Mouse (Mus musculus): Measurements from ENCODE around the gene Alppl2. TPM values are rescaled to one million over a fixed set of nuclear protein-coding genes. Genes with fewer than 3 reads are reported as not detected.

The Alppl2 gene
- total and polyA plus RNA-seq, 3 experiments, result not detected

GRCm38 (mm10) chr1:87050072-87050471, 39.7 kb downstream of the Alppl2 start:
- no peak for DNase-seq

- peak; percentile 77 for DNase-seq
Observed at GRCm38 (mm10) chr1:87041814-87042438, 47.8 kb downstream of the Alppl2 start.

GRCm38 (mm10) chr1:87041119-87041518, 48.6 kb downstream of the Alppl2 start:
- DNase-seq, result peak; percentile 77

DNA sequence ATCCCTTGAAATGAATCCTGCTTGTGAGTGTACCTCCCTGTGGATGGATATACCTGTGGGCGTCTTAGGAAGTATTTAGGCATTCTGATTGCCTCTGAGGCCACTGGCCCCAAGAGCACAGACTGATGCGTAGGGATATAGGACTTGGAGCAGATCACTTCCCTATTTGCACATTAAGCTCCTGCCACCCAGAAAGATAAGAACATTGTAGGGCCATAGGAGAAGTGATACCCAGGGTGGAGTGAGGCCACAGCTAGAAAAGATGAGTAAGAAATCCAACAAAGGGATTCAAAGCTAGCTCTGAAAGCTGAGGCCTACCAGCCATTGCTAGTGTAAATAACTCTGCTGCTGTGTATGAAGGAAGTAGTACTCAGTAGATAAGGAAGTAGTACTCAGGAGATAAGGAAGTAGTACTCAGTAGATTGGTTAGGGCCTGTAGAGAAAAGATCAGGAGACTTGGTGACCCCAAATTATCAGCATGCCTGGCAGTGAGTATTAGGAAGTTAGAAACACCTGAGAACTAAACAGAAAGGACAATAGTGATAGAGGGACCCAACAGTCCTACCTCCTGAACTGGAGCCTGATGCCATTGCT, 51.2 kb downstream of the Alppl2 start:
- DNase-seq, result no peak

Other genes starting within 250 kb of the Alppl2 start
- gene Alpi, start 11.7 kb upstream of the Alppl2 start, total RNA-seq (2021), result not detected
- gene Alpi, start 11.7 kb upstream of the Alppl2 start, polyA plus RNA-seq (2012; rRNA removed), result 0.08 and 0.30 TPM in 2 replicates
- gene Akp3, start 35.0 kb upstream of the Alppl2 start, total RNA-seq (2021), result not detected
- gene Akp3, start 35.0 kb upstream of the Alppl2 start, polyA plus RNA-seq (2012; rRNA removed), result not detected in 2 replicates
- gene Ecel1, start 66.6 kb upstream of the Alppl2 start, total RNA-seq (2021), result 1 to 10 TPM in 1 of 2 experiments, under 1 TPM in 1; 0.46 to 3.0 TPM
- gene Ecel1, start 66.6 kb upstream of the Alppl2 start, polyA plus RNA-seq (2012; rRNA removed), result 0.67 and 4.4 TPM in 2 replicates
- not detected for gene Prss56, start 93.4 kb upstream of the Alppl2 start, total RNA-seq (2021)
- gene Prss56, start 93.4 kb upstream of the Alppl2 start, polyA plus RNA-seq (2012; rRNA removed), result 0.06 TPM in 1 of 2 replicates, not detected in the other
- not detected for gene Chrnd, start 100.7 kb upstream of the Alppl2 start, total RNA-seq (2021)
- not detected in 2 replicates for gene Chrnd, start 100.7 kb upstream of the Alppl2 start, polyA plus RNA-seq (2012; rRNA removed)
- not detected for gene Chrng, start 114.7 kb upstream of the Alppl2 start, total RNA-seq (2021)
- not detected in 2 replicates for gene Chrng, start 114.7 kb upstream of the Alppl2 start, polyA plus RNA-seq (2012; rRNA removed)
- 10 to 100 TPM; 66.0 to 98.7 TPM for gene Eif4e2, start 124.0 kb upstream of the Alppl2 start, total RNA-seq (2021)
- gene Eif4e2, start 124.0 kb upstream of the Alppl2 start, polyA plus RNA-seq (2012; rRNA removed), result 18.0 and 18.4 TPM in 2 replicates
- 100 to 1,000 TPM; 337 to 341 TPM for gene Efhd1, start 174.4 kb upstream of the Alppl2 start, total RNA-seq (2021)
- 579 and 581 TPM in 2 replicates for gene Efhd1, start 174.4 kb upstream of the Alppl2 start, polyA plus RNA-seq (2012; rRNA removed)
- 10 to 100 TPM; 66.6 to 95.5 TPM for gene Gigyf2, start 237.1 kb upstream of the Alppl2 start, total RNA-seq (2021)
- 17.0 and 24.7 TPM in 2 replicates for gene Gigyf2, start 237.1 kb upstream of the Alppl2 start, polyA plus RNA-seq (2012; rRNA removed)

All from adrenal gland, adult 2 months (tissue).